Mouse (Mus musculus) E14TG2a.4 (cell line): ENCODE measurements around the gene Paqr7.

Experiments used
- CTCF ChIP-seq: conservative IDR thresholded peaks from 2 replicates; pipeline ENCODE4 v1.5.1; 2014; ENCODE audit warnings: low read length
- NANOG ChIP-seq: IDR thresholded peaks from 2 replicates; pipeline ENCODE4 v1.6.1; 2014; ENCODE audit warnings: borderline replicate concordance, low read length, mixed read lengths
- POU5F1 ChIP-seq: IDR thresholded peaks from 2 replicates; pipeline ENCODE4 v1.6.1; 2014; ENCODE audit warnings: low read length, borderline replicate concordance

GRCm38 (mm10) chr4:134535787-134536151 lies 39.3 kb downstream of the Paqr7 start:
- TF ChIP-seq CTCF (no peak), POU5F1 (no peak), NANOG (no peak)
